8 mouse cellular contexts compared by ENCODE assay signal in the genomic region with DNA sequence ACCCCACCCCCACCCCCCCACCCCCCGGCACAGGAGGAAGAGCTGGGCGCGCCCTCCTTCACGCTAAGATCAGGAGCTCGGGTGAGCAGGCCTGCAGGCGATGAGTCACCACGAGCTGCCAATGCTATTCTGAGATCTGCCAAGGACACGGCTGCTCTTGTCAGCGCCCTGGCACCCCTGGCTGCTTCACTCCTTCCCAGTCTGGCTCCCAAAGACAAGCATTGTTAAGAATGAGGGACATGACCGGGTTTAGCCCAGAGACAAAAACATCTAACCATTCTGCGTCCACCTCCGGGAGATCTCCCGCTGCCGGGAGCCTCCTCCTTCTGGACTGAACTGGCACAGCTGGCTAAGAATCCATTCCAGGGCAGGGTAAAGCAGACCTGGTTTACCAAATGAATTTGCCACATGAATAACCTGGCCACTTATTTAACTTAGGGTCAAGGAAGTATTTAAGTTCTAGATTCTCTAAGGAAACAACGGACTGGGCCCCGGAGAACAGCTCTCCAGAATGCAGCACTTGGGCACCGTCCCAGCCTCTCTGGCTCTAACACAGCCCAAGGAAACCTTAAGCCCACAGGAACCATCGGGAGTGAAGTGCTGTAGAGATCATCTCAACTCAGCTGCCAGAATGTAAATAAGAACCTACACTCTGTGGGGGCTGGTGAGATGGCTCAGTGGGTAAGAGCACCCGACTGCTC. TPM values are rescaled to one million over a fixed set of nuclear protein-coding genes. Genes with fewer than 3 reads are reported as not detected.
DNase-seq lines count a peak whose midpoint lies in the region; ATAC-seq and TF ChIP-seq lines count a peak whose summit lies in the region.

No protein-coding gene starts in this region.

- no peak overlapping the region for H3K4me2 ChIP-seq in midbrain, embryonic 11.5 days
- no peak overlapping the region for H3K4me2 ChIP-seq in intestine, postnatal 0 days (replicated peaks; ENCODE audit: low read depth)

- no peak for TF ChIP-seq CTCF in intestine, postnatal 0 days (IDR thresholded peaks at IDR 0.05; ENCODE audit: low read depth)

- intact Hi-C loops in left cerebral cortex, postnatal 4 days (cut with DNase I), result no loop called here

- no peak overlapping the region for H3K9ac ChIP-seq in midbrain, embryonic 11.5 days (ENCODE audit: low read length)
- no peak overlapping the region for H3K9ac ChIP-seq in intestine, postnatal 0 days (ENCODE audit: low read depth, low read length)

- no peak overlapping the region for H3K27ac ChIP-seq in midbrain, embryonic 11.5 days (ENCODE audit: low read depth, low read length)
- H3K27ac ChIP-seq in midbrain, embryonic 10.5 days (replicated peaks), result no peak overlapping the region
- H3K27ac ChIP-seq in intestine, postnatal 0 days (ENCODE audit: low read depth, low read length), result no peak overlapping the region

- H3K9me3 ChIP-seq in midbrain, embryonic 11.5 days (ENCODE audit: control insufficient read depth, low read length), result no peaks in the 10 kb centered on the region
- H3K9me3 ChIP-seq in midbrain, embryonic 10.5 days (replicated peaks), result no peaks in the 10 kb centered on the region
- H3K9me3 ChIP-seq in intestine, postnatal 0 days (ENCODE audit: control insufficient read depth), result no peaks in the 10 kb centered on the region

- ATAC-seq in midbrain, embryonic 11.5 days (ENCODE audit: low FRiP score), result no peak
- ATAC-seq in intestine, postnatal 0 days, result 0 out of 2 replicates have a peak, but pooled peaks have one; percentile 47

- H3K4me1 ChIP-seq in midbrain, embryonic 11.5 days (ENCODE audit: control insufficient read depth, insufficient read depth, low read length), result no peaks in the 10 kb centered on the region
- H3K4me1 ChIP-seq in midbrain, embryonic 10.5 days, result no peaks in the 10 kb centered on the region
- no peaks in the 10 kb centered on the region for H3K4me1 ChIP-seq in intestine, postnatal 0 days (replicated peaks; ENCODE audit: control insufficient read depth, insufficient read depth, low read length)

- WGBS in midbrain, embryonic 11.5 days, result 72% methylated on average over 17 of the region's 19 CpGs
- 77% methylated on average over 15 of the region's 19 CpGs for WGBS in midbrain, embryonic 10.5 days
- 59% methylated on average over 16 of the region's 19 CpGs for WGBS in intestine, postnatal 0 days

- H3K27me3 ChIP-seq in midbrain, embryonic 11.5 days (ENCODE audit: control insufficient read depth, insufficient read depth, low read length), result no peaks in the 10 kb centered on the region
- no peaks in the 10 kb centered on the region for H3K27me3 ChIP-seq in midbrain, embryonic 10.5 days (ENCODE audit: low read depth, poor library complexity, severe bottlenecking)
- H3K27me3 ChIP-seq in intestine, postnatal 0 days (replicated peaks; ENCODE audit: control insufficient read depth, insufficient read depth, low read length), result no peaks in the 10 kb centered on the region

- H3K36me3 ChIP-seq in midbrain, embryonic 11.5 days (ENCODE audit: control insufficient read depth, insufficient read depth, low read length), result no peaks in the 10 kb centered on the region
- H3K36me3 ChIP-seq in midbrain, embryonic 10.5 days, result 0 out of 2 replicates have a peak, but pooled peaks cover 2% of the 10 kb centered on the region
- H3K36me3 ChIP-seq in intestine, postnatal 0 days (ENCODE audit: control insufficient read depth, insufficient read depth), result no peaks in the 10 kb centered on the region

- peak; percentile 81 for DNase-seq in midbrain, embryonic 11.5 days (ENCODE audit: low spot score, missing footprints)
- DNase-seq in midbrain, embryonic 10.5 days (ENCODE audit: low spot score), result no peak
- peak; percentile 78 for DNase-seq in cerebellum, adult 11 months
- DNase-seq in gastrocnemius, adult 8-10 months (ENCODE audit: low spot score in 2 of 2), result peak; percentile 41 to 67
- DNase-seq in left cerebral cortex, postnatal 4 days, result peak; percentile 67
- peak; percentile 68 to 78 for DNase-seq in right cerebral cortex, adult 2 months (ENCODE audit: low spot score in 2 of 2)
- DNase-seq in embryo, embryonic 10 days (ENCODE audit: low spot score), result no peak

- H3K4me3 ChIP-seq in midbrain, embryonic 11.5 days (ENCODE audit: low read depth, low read length), result no peak overlapping the region
- H3K4me3 ChIP-seq in midbrain, embryonic 10.5 days, result no peak overlapping the region
- H3K4me3 ChIP-seq in intestine, postnatal 0 days (ENCODE audit: low read depth, low read length), result no peak overlapping the region

RNA-seq across cellular contexts. Expression of a gene that starts 58.3 kb away (rescaled TPM):
- polyA plus RNA-seq in midbrain, embryonic 11.5 days (2014; fragmentation: Nextera tagmentation; extraction: Ambion mirVana), result 43.6 and 50.7 TPM in 2 replicates
- polyA plus RNA-seq in midbrain, embryonic 10.5 days (2016; fragmentation: Nextera tagmentation; extraction: Ambion mirVana), result 45.3 and 51.4 TPM in 2 replicates
- total RNA-seq in gastrocnemius, adult 8-10 months (2022), result 10 to 100 TPM; 12.1 to 18.0 (median 12.7) TPM
- 36.1 TPM in 2 replicates for polyA plus RNA-seq in intestine, postnatal 0 days (2015; fragmentation: Nextera tagmentation; extraction: Ambion mirVana)
- 10 to 100 TPM; 76.0 to 82.0 TPM for total RNA-seq in left cerebral cortex, postnatal 4 days (2021)

Comparison
In these comparisons a context has a peak if more than half of its experiments do, and no peak if none do; other contexts are left out.
1. DNase-seq: peak in midbrain, embryonic 11.5 days (single experiment), cerebellum, adult 11 months (single experiment), gastrocnemius, adult 8-10 months (2 of 2), left cerebral cortex, postnatal 4 days (single experiment) and right cerebral cortex, adult 2 months (2 of 2); none in midbrain, embryonic 10.5 days (single experiment) and embryo, embryonic 10 days (single experiment).